In genomic region chr10:42094274-42095000, GRCm38 (mm10) we compare ENCODE assay signal across 27 mouse cellular contexts.
A peak's percentile ranks its signal among the peaks of the same experiment; 100 is the strongest.
DNase-seq lines count a peak whose midpoint lies in the region; ATAC-seq lines count a peak whose summit lies in the region.
"Had no signal": no experiment of that assay in that cellular context is flagged by ENCODE, and none has a peak within 500 bp of the region (broad histone marks: within the 10 kb centered on the region; RNA-seq: fewer than 3 reads in every experiment).

No protein-coding gene starts in this region.

- no peak overlapping the region for H3K4me3 ChIP-seq in heart, embryonic 10.5 days
- H3K4me3 ChIP-seq: forebrain, embryonic 10.5 days; forebrain, embryonic 13.5 days; heart, embryonic 12.5 days; heart, embryonic 15.5 days had no signal

- no peak overlapping the region for H3K27ac ChIP-seq in heart, embryonic 10.5 days
- H3K27ac ChIP-seq: forebrain, embryonic 10.5 days; forebrain, embryonic 13.5 days; heart, embryonic 15.5 days; hindbrain, embryonic 14.5 days; hindbrain, postnatal 0 days had no signal

- no peaks in the 10 kb centered on the region for H3K27me3 ChIP-seq in heart, embryonic 10.5 days (ENCODE audit: insufficient read depth, poor library complexity, severe bottlenecking)
- H3K27me3 ChIP-seq: heart, embryonic 12.5 days; heart, embryonic 15.5 days; Patski had no signal

- ATAC-seq in cerebellum, adult (ENCODE audit: insufficient number of reproducible peaks, low FRiP score, low TSS enrichment), result no peak
- ATAC-seq: forebrain, embryonic 13.5 days; forebrain, embryonic 16.5 days; hindbrain, postnatal 0 days; inflammation-experienced regulatory T-cells, adult 6 months; intestine, embryonic 16.5 days; Patski had no signal

- DNase-seq in cerebellum, postnatal 10 days, result peak; percentile 61 to 63
- peak; percentile 33 for DNase-seq in heart, embryonic 10.5 days (ENCODE audit: low spot score)
- DNase-seq in heart, adult 18-20 months, result no peak
- DNase-seq in Muller cell, postnatal 12 days (ENCODE audit: inconsistent ontology term), result peak; percentile 72
- DNase-seq in telencephalon, adult 2 months (ENCODE audit: low read depth, low spot score), result peak; percentile 10
- no peak for DNase-seq in right cerebral cortex, postnatal 10 days (ENCODE audit: low spot score in 2 of 2)
- DNase-seq in embryo, embryonic 10.5 days (ENCODE audit: low spot score), result no peak
- DNase-seq: adrenal gland, adult 2 months; adrenal gland, postnatal 14 days; cerebellum, adult 11 months; cerebellum, adult 2 months; cerebellum, adult 9-11 months; cerebellum, postnatal 36 days; gastrocnemius, postnatal 25 days; heart, postnatal 14 days; heart, postnatal 4 days had no signal

- peaks cover 39% of the 10 kb centered on the region for H3K4me1 ChIP-seq in heart, embryonic 10.5 days

- 77% methylated on average over 24 of the region's 24 CpGs for WGBS in heart, embryonic 10.5 days

- H3K9me3 ChIP-seq in heart, embryonic 10.5 days, result no peaks in the 10 kb centered on the region
- H3K9me3 ChIP-seq: forebrain, embryonic 10.5 days; forebrain, embryonic 13.5 days; heart, embryonic 12.5 days; heart, embryonic 15.5 days had no signal

- no peaks in the 10 kb centered on the region for H3K36me3 ChIP-seq in heart, embryonic 10.5 days
- H3K36me3 ChIP-seq: forebrain, embryonic 10.5 days; heart, embryonic 12.5 days; heart, embryonic 15.5 days had no signal

Comparison
In these comparisons a context has a peak if more than half of its experiments do, and no peak if none do; other contexts are left out.
1. DNase-seq: peak in cerebellum, postnatal 10 days (2 of 2), heart, embryonic 10.5 days (single experiment), Muller cell, postnatal 12 days (single experiment) and telencephalon, adult 2 months (single experiment); none in heart, adult 18-20 months (0 of 2), right cerebral cortex, postnatal 10 days (0 of 2) and embryo, embryonic 10.5 days (single experiment).